Mouse (Mus musculus): ENCODE measurements around the gene Zdhhc23.

Zdhhc23 gene

GRCm38 (mm10) chr16:43965781-43966389, 13.7 kb downstream of the Zdhhc23 start:
- DNase-seq (ENCODE audit: low read depth), result no peak

GRCm38 (mm10) chr16:43963780-43964179, 15.8 kb downstream of the Zdhhc23 start:
- DNase-seq (ENCODE audit: low read depth), result no peak

- DNase-seq (ENCODE audit: low read depth), result no peak
Measured at GRCm38 (mm10) chr16:43963291-43963690, 16.3 kb downstream of the Zdhhc23 start.

- DNase-seq (ENCODE audit: low read depth), result no peak
Measured at GRCm38 (mm10) chr16:43958038-43958437, 21.6 kb downstream of the Zdhhc23 start.

- no peak for DNase-seq (ENCODE audit: low read depth)
Measured at GRCm38 (mm10) chr16:43954913-43955312, 24.7 kb downstream of the Zdhhc23 start.

- DNase-seq (ENCODE audit: low read depth), result no peak
Measured at GRCm38 (mm10) chr16:43951591-43951990, 28.0 kb downstream of the Zdhhc23 start.

- DNase-seq (ENCODE audit: low read depth), result no peak
Measured at GRCm38 (mm10) chr16:43945869-43946268, 33.7 kb downstream of the Zdhhc23 start.

GRCm38 (mm10) chr16:43945351-43945750, 34.2 kb downstream of the Zdhhc23 start:
- DNase-seq (ENCODE audit: low read depth), result no peak

- DNase-seq (ENCODE audit: low read depth), result no peak
Measured at GRCm38 (mm10) chr16:43940846-43941245, 38.7 kb downstream of the Zdhhc23 start.

- DNase-seq (ENCODE audit: low read depth), result no peak
Measured at GRCm38 (mm10) chr16:43935892-43936291, 43.7 kb downstream of the Zdhhc23 start.

- DNase-seq (ENCODE audit: low read depth), result no peak
Measured at GRCm38 (mm10) chr16:43935367-43935766, 44.2 kb downstream of the Zdhhc23 start.

GRCm38 (mm10) chr16:43934856-43935255, 44.7 kb downstream of the Zdhhc23 start:
- DNase-seq (ENCODE audit: low read depth), result no peak

- no peak for DNase-seq (ENCODE audit: low read depth)
Measured at GRCm38 (mm10) chr16:43933041-43933440, 46.5 kb downstream of the Zdhhc23 start.

GRCm38 (mm10) chr16:43932319-43932718, 47.3 kb downstream of the Zdhhc23 start:
- DNase-seq (ENCODE audit: low read depth), result no peak

GRCm38 (mm10) chr16:43931502-43931901, 48.1 kb downstream of the Zdhhc23 start:
- DNase-seq (ENCODE audit: low read depth), result no peak

GRCm38 (mm10) chr16:43930577-43930976, 49.0 kb downstream of the Zdhhc23 start:
- DNase-seq (ENCODE audit: low read depth), result no peak

GRCm38 (mm10) chr16:43926341-43926859, 53.2 kb downstream of the Zdhhc23 start, which contains the start of gene Qtrt2:
Gene Qtrt2 (minus strand): TSS chr16:43926809.
- DNase-seq (ENCODE audit: low read depth), result no peak

- DNase-seq (ENCODE audit: low read depth), result no peak
Measured at GRCm38 (mm10) chr16:43925846-43926245, 53.7 kb downstream of the Zdhhc23 start.

GRCm38 (mm10) chr16:43925001-43925558, 54.5 kb downstream of the Zdhhc23 start:
- DNase-seq (ENCODE audit: low read depth), result no peak

GRCm38 (mm10) chr16:43922630-43923029, 57.0 kb downstream of the Zdhhc23 start:
- DNase-seq (ENCODE audit: low read depth), result no peak

- DNase-seq (ENCODE audit: low read depth), result no peak
Measured at GRCm38 (mm10) chr16:43922024-43922423, 57.6 kb downstream of the Zdhhc23 start.

GRCm38 (mm10) chr16:43918867-43919266, 60.7 kb downstream of the Zdhhc23 start:
- no peak for DNase-seq (ENCODE audit: low read depth)
